ENCODE assay signal across 16 mouse cellular contexts in genomic region chr7:78157946-78158345, GRCm38 (mm10).
DNase-seq lines count a peak whose midpoint lies in the region; ATAC-seq lines count a peak whose summit lies in the region.
"Had no signal": no experiment of that assay in that cellular context is flagged by ENCODE, and none has a peak within 500 bp of the region (broad histone marks: within the 10 kb centered on the region; RNA-seq: fewer than 3 reads in every experiment).

No protein-coding gene starts in this region.

- H3K36me3 ChIP-seq in kidney, embryonic 16.5 days (ENCODE audit: insufficient read depth, low read length) = no peaks in the 10 kb centered on the region
- H3K36me3 ChIP-seq: embryonic facial prominence, embryonic 12.5 days; heart, embryonic 10.5 days; hindbrain, embryonic 13.5 days had no signal

- no peak overlapping the region for H3K27ac ChIP-seq in kidney, embryonic 16.5 days (ENCODE audit: low read length)
- H3K27ac ChIP-seq: embryonic facial prominence, embryonic 12.5 days; heart, embryonic 10.5 days; hindbrain, embryonic 13.5 days; hindbrain, postnatal 0 days had no signal

- H3K27me3 ChIP-seq in kidney, embryonic 16.5 days (ENCODE audit: insufficient read depth, low read length) = no peaks in the 10 kb centered on the region
- H3K27me3 ChIP-seq: embryonic facial prominence, embryonic 12.5 days; hindbrain, embryonic 13.5 days had no signal

- WGBS in kidney, embryonic 16.5 days = 77% methylated on average over 2 of the region's 2 CpGs

- no peaks in the 10 kb centered on the region for H3K9me3 ChIP-seq in kidney, embryonic 16.5 days (ENCODE audit: low read length)
- H3K9me3 ChIP-seq: embryonic facial prominence, embryonic 12.5 days; heart, embryonic 10.5 days; hindbrain, embryonic 13.5 days had no signal

- H3K4me3 ChIP-seq in kidney, embryonic 16.5 days (ENCODE audit: low read length) = no peak overlapping the region
- H3K4me3 ChIP-seq: embryonic facial prominence, embryonic 12.5 days; heart, embryonic 10.5 days; hindbrain, embryonic 13.5 days had no signal

- H3K4me1 ChIP-seq in kidney, embryonic 16.5 days (ENCODE audit: insufficient read depth, low read length) = no peaks in the 10 kb centered on the region
- H3K4me1 ChIP-seq: embryonic facial prominence, embryonic 12.5 days; heart, embryonic 10.5 days; hindbrain, embryonic 13.5 days had no signal

- H3K9ac ChIP-seq in kidney, embryonic 16.5 days (replicated peaks; ENCODE audit: low read length) = no peak overlapping the region
- H3K9ac ChIP-seq: embryonic facial prominence, embryonic 12.5 days; hindbrain, embryonic 13.5 days had no signal

- ATAC-seq in kidney, embryonic 16.5 days (ENCODE audit: low FRiP score, low TSS enrichment) = no peak
- ATAC-seq: forebrain, embryonic 16.5 days; hindbrain, postnatal 0 days had no signal

- DNase-seq in kidney, adult 18-20 months = peak; percentile 17
- peak; percentile 44 to 52 for DNase-seq in kidney, adult 8-10 months
- peak; percentile 35 for DNase-seq in kidney, postnatal 10 days
- DNase-seq in kidney, postnatal 4 days = peak; percentile 3 to 6
- DNase-seq in right cerebral cortex, postnatal 14 days = no peak
- no peak for DNase-seq in adipocyte (ENCODE audit: low spot score)
- DNase-seq: cerebellum, adult 8-10 months; gastrocnemius, postnatal 10 days; heart, adult 18-20 months; heart, postnatal 10 days had no signal

- H3K4me2 ChIP-seq in kidney, embryonic 16.5 days (replicated peaks; ENCODE audit: low read depth, low read length) = no peak overlapping the region
- H3K4me2 ChIP-seq: embryonic facial prominence, embryonic 12.5 days; hindbrain, embryonic 13.5 days had no signal

Comparison
In these comparisons a context has a peak if more than half of its experiments do, and no peak if none do; other contexts are left out.
1. DNase-seq: peak in kidney, adult 18-20 months (single experiment), kidney, adult 8-10 months (2 of 2), kidney, postnatal 10 days (single experiment) and kidney, postnatal 4 days (2 of 2); none in right cerebral cortex, postnatal 14 days (single experiment) and adipocyte (single experiment).